Mouse (Mus musculus) lung, postnatal 36 days (tissue): Measurements from ENCODE around the gene Srsf11.

ENCODE experiments used
- DNase-seq: peaks from one replicate; pipeline ENCODE4 v3.0.0; 2022; ENCODE audit warnings: mixed read lengths

Gene Srsf11

DNA sequence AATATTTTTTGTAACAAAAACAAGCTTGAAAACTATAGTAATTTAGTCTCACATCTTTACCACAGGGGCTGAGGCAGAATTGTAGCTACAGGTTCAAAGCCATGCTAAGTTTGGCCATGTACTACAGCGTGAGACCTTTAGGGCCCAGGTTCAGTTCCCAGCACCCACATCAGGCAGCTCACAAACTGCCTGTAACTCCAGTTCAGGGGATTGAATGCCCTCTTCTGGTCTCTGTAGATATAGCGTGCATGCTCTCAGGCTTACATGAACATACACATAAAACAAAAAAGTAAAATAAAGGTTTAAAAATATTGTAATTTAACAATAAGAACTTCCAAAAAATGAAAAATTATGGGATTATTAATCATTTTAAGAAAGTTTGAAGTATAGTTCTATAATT is 63.2 kb downstream of the Srsf11 start:
- DNase-seq = no peak

DNA sequence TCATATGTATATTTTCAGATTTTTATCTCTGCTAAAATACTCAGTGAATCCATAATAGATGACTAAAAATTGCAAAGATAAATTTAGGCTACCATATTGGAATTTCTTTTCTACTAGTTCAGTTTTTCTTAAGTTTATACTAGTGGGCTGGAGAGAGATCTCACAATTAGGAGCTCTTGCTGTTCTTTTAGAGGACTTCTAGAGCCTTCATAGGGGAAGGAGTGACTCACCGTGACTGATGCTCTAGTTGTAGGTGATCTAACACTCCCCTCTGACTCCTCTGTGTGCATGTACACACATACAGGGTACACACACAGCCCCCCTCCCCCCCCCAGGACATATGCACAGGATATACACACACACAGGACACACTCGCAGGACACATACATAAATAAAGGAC is 65.3 kb downstream of the Srsf11 start:
- no peak for DNase-seq
